Mouse (Mus musculus): ENCODE measurements around the gene Zp3. TPM values are rescaled to one million over a fixed set of nuclear protein-coding genes. Genes with fewer than 3 reads are reported as not detected.

The Zp3 gene
- polyA plus RNA-seq (2015; fragmentation: Nextera tagmentation; extraction: Ambion mirVana) = 0.68 and 1.5 TPM in 2 replicates

DNA sequence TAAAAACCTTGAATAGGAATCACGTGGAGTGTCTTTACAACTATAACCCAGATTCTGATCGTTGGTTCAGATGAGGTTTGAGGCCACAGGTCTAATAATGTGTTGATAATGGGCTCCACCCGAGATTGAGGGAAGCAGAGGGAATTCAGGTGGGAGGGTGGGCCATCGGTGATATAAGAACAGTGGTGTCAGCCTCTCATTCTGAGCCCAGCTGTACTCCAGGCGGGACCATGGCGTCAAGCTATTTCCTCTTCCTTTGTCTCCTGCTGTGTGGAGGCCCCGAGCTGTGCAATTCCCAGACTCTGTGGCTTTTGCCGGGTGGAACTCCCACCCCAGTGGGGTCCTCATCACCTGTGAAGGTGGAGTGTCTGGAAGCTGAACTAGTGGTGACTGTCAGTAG, at the start of gene Zp3:
Zp3 (plus strand) TSS at position 196 of the 400 bp plus-strand sequence.
- Histone ChIP-seq H3K4me3 (ENCODE audit: low read length) (no peak within 1 kb of the TSS), H3K9ac (ENCODE audit: low read depth, low read length) (no peak within 1 kb of the TSS), H3K9me3 (ENCODE audit: control insufficient read depth, low read length) (no peaks in the 10 kb centered on the region), H3K27ac (ENCODE audit: low read length) (no peak within 1 kb of the TSS), H3K27me3 (replicated peaks; ENCODE audit: control insufficient read depth, insufficient read depth, low read length) (no peaks in the 10 kb centered on the region), H3K4me1 (ENCODE audit: control insufficient read depth, insufficient read depth, low read length) (no peaks in the 10 kb centered on the region), H3K36me3 (ENCODE audit: control insufficient read depth, insufficient read depth, low read length) (no peaks in the 10 kb centered on the region), H3K4me2 (ENCODE audit: low read depth, low read length) (no peak within 1 kb of the TSS)
- WGBS = 66% methylated on average over 8 of the region's 8 CpGs
- ATAC-seq = no peak

DNA sequence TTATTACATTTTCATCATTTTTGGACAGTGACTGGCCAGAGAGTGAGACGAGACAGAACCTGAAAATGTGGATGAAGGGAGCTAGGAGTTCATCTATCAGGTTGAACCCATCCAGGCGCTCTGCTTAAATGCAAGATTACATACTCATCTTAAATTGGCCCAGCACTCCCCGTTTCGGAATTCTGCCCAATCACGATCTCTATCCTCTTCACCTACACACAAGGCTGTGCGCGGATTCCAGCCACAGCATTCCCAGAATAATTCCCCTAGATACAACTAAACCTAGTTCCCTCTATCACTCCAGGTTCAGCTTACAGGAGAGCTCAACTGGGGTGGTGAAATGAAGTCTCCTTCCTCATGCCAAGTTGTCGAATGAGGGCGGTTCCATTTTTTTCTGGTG, 48.4 kb upstream of the Zp3 start:
- no peak overlapping the region for H3K9ac ChIP-seq (ENCODE audit: low read depth, low read length)
- H3K36me3 ChIP-seq (ENCODE audit: control insufficient read depth, insufficient read depth, low read length) = no peaks in the 10 kb centered on the region; the same call in 1 of the 2 replicates
- WGBS = 85% methylated on average over 9 of the region's 9 CpGs
- H3K4me1 ChIP-seq (ENCODE audit: control insufficient read depth, insufficient read depth, low read length) = peaks cover 16% of the 10 kb centered on the region
- no peak overlapping the region for H3K4me3 ChIP-seq (ENCODE audit: low read length)
- H3K27ac ChIP-seq (ENCODE audit: low read length) = no peak overlapping the region
- no peak for ATAC-seq
- no peaks in the 10 kb centered on the region for H3K9me3 ChIP-seq (ENCODE audit: control insufficient read depth, low read length)
- no peaks in the 10 kb centered on the region for H3K27me3 ChIP-seq (replicated peaks; ENCODE audit: control insufficient read depth, insufficient read depth, low read length)
- H3K4me2 ChIP-seq (ENCODE audit: low read depth, low read length) = no peak overlapping the region

- Histone ChIP-seq H3K4me2 (ENCODE audit: low read depth, low read length) (no peak overlapping the region), H3K9me3 (ENCODE audit: control insufficient read depth, low read length) (no peaks in the 10 kb centered on the region)
- ATAC-seq = no peak
Measured at GRCm38 (mm10) chr5:135932359-135932758, 47.5 kb upstream of the Zp3 start.

GRCm38 (mm10) chr5:135933222-135933899, 46.5 kb upstream of the Zp3 start:
- H3K4me2 ChIP-seq (ENCODE audit: low read depth, low read length) = peak overlapping the region; percentile 70
- peak overlapping the region; percentile 98; the same call in 1 of the 2 replicates for H3K27ac ChIP-seq (ENCODE audit: low read length)
- H3K4me1 ChIP-seq (ENCODE audit: control insufficient read depth, insufficient read depth, low read length) = peaks cover 16% of the 10 kb centered on the region
- H3K9me3 ChIP-seq (ENCODE audit: control insufficient read depth, low read length) = no peaks in the 10 kb centered on the region
- H3K27me3 ChIP-seq (replicated peaks; ENCODE audit: control insufficient read depth, insufficient read depth, low read length) = no peaks in the 10 kb centered on the region
- WGBS = 6% methylated on average over 12 of the region's 12 CpGs
- no peak for ATAC-seq
- H3K36me3 ChIP-seq (ENCODE audit: control insufficient read depth, insufficient read depth, low read length) = no peaks in the 10 kb centered on the region
- H3K4me3 ChIP-seq (ENCODE audit: low read length) = peak overlapping the region; percentile 78
- peak overlapping the region; percentile 89 for H3K9ac ChIP-seq (ENCODE audit: low read depth, low read length)

More at GRCm38 (mm10) chr5:135932359-135932758, 47.5 kb upstream of the Zp3 start:
- Histone ChIP-seq H3K27me3 (replicated peaks; ENCODE audit: control insufficient read depth, insufficient read depth, low read length) (no peaks in the 10 kb centered on the region), H3K4me3 (ENCODE audit: low read length) (no peak overlapping the region), H3K9ac (ENCODE audit: low read depth, low read length) (0 out of 2 replicates have a peak overlapping the region, but pooled peaks have one; percentile 33), H3K4me1 (ENCODE audit: control insufficient read depth, insufficient read depth, low read length) (peaks cover 16% of the 10 kb centered on the region), H3K27ac (ENCODE audit: low read length) (no peak overlapping the region), H3K36me3 (ENCODE audit: control insufficient read depth, insufficient read depth, low read length) (no peaks in the 10 kb centered on the region; the same call in 1 of the 2 replicates)
- WGBS = 73% methylated on average over 2 of the region's 2 CpGs

GRCm38 (mm10) chr5:135933900-135934441, 45.9 kb upstream of the Zp3 start:
- Histone ChIP-seq H3K4me3 (ENCODE audit: low read length) (peak overlapping the region; percentile 78), H3K4me2 (ENCODE audit: low read depth, low read length) (peak overlapping the region; percentile 70), H3K27me3 (replicated peaks; ENCODE audit: control insufficient read depth, insufficient read depth, low read length) (no peaks in the 10 kb centered on the region), H3K4me1 (ENCODE audit: control insufficient read depth, insufficient read depth, low read length) (peaks cover 16% of the 10 kb centered on the region), H3K9ac (ENCODE audit: low read depth, low read length) (peak overlapping the region; percentile 89), H3K9me3 (ENCODE audit: control insufficient read depth, low read length) (no peaks in the 10 kb centered on the region), H3K27ac (ENCODE audit: low read length) (peak overlapping the region; percentile 98), H3K36me3 (ENCODE audit: control insufficient read depth, insufficient read depth, low read length) (no peaks in the 10 kb centered on the region)
- peak; percentile 75 for ATAC-seq
- under 1% methylated on average over 35 of the region's 35 CpGs for WGBS

GRCm38 (mm10) chr5:135934481-135935175, 45.3 kb upstream of the Zp3 start, which contains the start of gene Ywhag:
TSS of gene Ywhag (minus strand) at chr5:135934616.
- peak within 1 kb of the TSS; percentile 78 for H3K4me3 ChIP-seq (ENCODE audit: low read length)
- H3K27ac ChIP-seq (ENCODE audit: low read length) = peak within 1 kb of the TSS; percentile 98
- H3K9ac ChIP-seq (ENCODE audit: low read depth, low read length) = peak within 1 kb of the TSS; percentile 89
- no peaks in the 10 kb centered on the region for H3K27me3 ChIP-seq (replicated peaks; ENCODE audit: control insufficient read depth, insufficient read depth, low read length)
- H3K4me2 ChIP-seq (ENCODE audit: low read depth, low read length) = peak within 1 kb of the TSS; percentile 70
- no peaks in the 10 kb centered on the region for H3K36me3 ChIP-seq (ENCODE audit: control insufficient read depth, insufficient read depth, low read length)
- H3K9me3 ChIP-seq (ENCODE audit: control insufficient read depth, low read length) = no peaks in the 10 kb centered on the region
- under 1% methylated on average over 48 of the region's 48 CpGs for WGBS
- peaks cover 16% of the 10 kb centered on the region for H3K4me1 ChIP-seq (ENCODE audit: control insufficient read depth, insufficient read depth, low read length)
- peak; percentile 96 for ATAC-seq

DNA sequence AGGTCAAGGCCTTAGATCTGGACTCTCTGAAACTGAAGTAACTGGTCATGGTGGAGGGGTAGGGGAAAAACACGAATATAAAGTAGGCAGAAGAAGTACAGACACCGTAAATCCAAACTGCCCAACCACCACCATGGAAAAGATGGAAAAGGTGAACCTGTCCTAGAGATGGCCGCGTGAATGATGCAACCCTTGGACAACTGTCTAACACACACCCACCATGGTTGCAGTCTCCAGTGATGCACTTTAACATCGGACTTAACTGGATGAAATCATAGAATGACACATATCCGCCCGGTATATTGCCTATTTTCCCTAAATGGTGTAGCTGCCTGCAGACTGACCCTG, 44.7 kb upstream of the Zp3 start:
- no peaks in the 10 kb centered on the region for H3K27me3 ChIP-seq (replicated peaks; ENCODE audit: control insufficient read depth, insufficient read depth, low read length)
- ATAC-seq = no peak; the same call in 1 of the 2 replicates
- H3K4me1 ChIP-seq (ENCODE audit: control insufficient read depth, insufficient read depth, low read length) = peaks cover 16% of the 10 kb centered on the region
- H3K27ac ChIP-seq (ENCODE audit: low read length) = peak overlapping the region; percentile 66
- peak overlapping the region; percentile 49; the same call in 1 of the 2 replicates for H3K9ac ChIP-seq (ENCODE audit: low read depth, low read length)
- WGBS = 52% methylated on average over 7 of the region's 7 CpGs
- H3K36me3 ChIP-seq (ENCODE audit: control insufficient read depth, insufficient read depth, low read length) = no peaks in the 10 kb centered on the region
- H3K4me3 ChIP-seq (ENCODE audit: low read length) = peak overlapping the region; percentile 78
- peak overlapping the region; percentile 45 for H3K4me2 ChIP-seq (ENCODE audit: low read depth, low read length)
- H3K9me3 ChIP-seq (ENCODE audit: control insufficient read depth, low read length) = no peaks in the 10 kb centered on the region

GRCm38 (mm10) chr5:135935641-135936190, 44.2 kb upstream of the Zp3 start:
- Histone ChIP-seq H3K4me3 (ENCODE audit: low read length) (no peak overlapping the region), H3K9me3 (ENCODE audit: control insufficient read depth, low read length) (no peaks in the 10 kb centered on the region), H3K36me3 (ENCODE audit: control insufficient read depth, insufficient read depth, low read length) (no peaks in the 10 kb centered on the region), H3K27me3 (replicated peaks; ENCODE audit: control insufficient read depth, insufficient read depth, low read length) (no peaks in the 10 kb centered on the region), H3K4me2 (ENCODE audit: low read depth, low read length) (no peak overlapping the region), H3K27ac (ENCODE audit: low read length) (no peak overlapping the region), H3K9ac (ENCODE audit: low read depth, low read length) (no peak overlapping the region), H3K4me1 (ENCODE audit: control insufficient read depth, insufficient read depth, low read length) (peaks cover 16% of the 10 kb centered on the region)
- WGBS = 77% methylated on average over 6 of the region's 6 CpGs
- no peak for ATAC-seq

GRCm38 (mm10) chr5:135940587-135940986, 39.3 kb upstream of the Zp3 start:
- H3K27ac ChIP-seq (ENCODE audit: low read length) = no peak overlapping the region
- no peak overlapping the region for H3K9ac ChIP-seq (ENCODE audit: low read depth, low read length)
- H3K4me1 ChIP-seq (ENCODE audit: control insufficient read depth, insufficient read depth, low read length) = no peaks in the 10 kb centered on the region
- ATAC-seq = no peak
- WGBS = 55% methylated on average over 5 of the region's 5 CpGs
- no peaks in the 10 kb centered on the region for H3K9me3 ChIP-seq (ENCODE audit: control insufficient read depth, low read length)
- H3K27me3 ChIP-seq (replicated peaks; ENCODE audit: control insufficient read depth, insufficient read depth, low read length) = no peaks in the 10 kb centered on the region
- H3K4me2 ChIP-seq (ENCODE audit: low read depth, low read length) = no peak overlapping the region
- H3K36me3 ChIP-seq (ENCODE audit: control insufficient read depth, insufficient read depth, low read length) = no peaks in the 10 kb centered on the region
- no peak overlapping the region for H3K4me3 ChIP-seq (ENCODE audit: low read length)

All from intestine, embryonic 16.5 days (tissue).